Mouse (Mus musculus): Measurements from ENCODE around the gene Cuedc1. TPM values are rescaled to one million over a fixed set of nuclear protein-coding genes. Genes with fewer than 3 reads are reported as not detected.

Gene Cuedc1
- polyA plus RNA-seq (2017; shearing (Covaris generic)) = 1 to 10 TPM; 5.4 to 6.7 TPM

DNA sequence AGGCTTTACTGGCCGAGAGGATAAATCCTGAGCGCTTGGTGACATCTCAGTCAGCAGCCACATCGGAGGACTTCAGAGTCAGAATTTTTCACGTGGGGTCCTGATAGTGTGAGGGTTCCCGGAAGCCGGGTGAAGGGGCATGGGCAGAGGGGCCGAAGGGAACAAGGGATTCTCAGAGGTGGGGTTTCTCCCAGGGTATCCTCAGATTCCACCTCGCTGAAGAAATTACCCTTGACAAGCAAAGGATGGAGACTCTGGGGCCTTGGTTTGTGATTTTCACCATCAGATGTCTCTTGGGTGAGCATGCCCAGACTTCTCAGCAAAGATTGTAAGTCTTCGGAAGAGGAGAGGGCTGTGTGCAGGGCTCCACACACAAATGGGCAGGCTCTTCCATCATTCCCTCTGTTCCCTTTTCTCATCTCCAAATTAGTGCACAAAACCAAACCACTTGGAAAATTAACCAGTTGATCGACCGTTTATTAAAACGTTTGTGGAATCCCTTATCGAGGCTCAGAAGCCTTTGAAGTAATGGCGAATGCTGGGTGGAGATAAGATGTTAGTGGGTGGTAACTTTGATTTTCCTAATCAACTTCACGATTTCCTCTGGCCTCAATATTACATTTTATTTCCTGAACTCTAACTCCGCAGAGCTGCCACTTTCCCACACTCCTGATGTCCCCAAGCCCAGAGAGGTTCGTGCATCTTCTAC, at the start of gene Cuedc1:
Cuedc1 (plus strand) TSS at position 38 of the 709 bp plus-strand sequence.

DNA sequence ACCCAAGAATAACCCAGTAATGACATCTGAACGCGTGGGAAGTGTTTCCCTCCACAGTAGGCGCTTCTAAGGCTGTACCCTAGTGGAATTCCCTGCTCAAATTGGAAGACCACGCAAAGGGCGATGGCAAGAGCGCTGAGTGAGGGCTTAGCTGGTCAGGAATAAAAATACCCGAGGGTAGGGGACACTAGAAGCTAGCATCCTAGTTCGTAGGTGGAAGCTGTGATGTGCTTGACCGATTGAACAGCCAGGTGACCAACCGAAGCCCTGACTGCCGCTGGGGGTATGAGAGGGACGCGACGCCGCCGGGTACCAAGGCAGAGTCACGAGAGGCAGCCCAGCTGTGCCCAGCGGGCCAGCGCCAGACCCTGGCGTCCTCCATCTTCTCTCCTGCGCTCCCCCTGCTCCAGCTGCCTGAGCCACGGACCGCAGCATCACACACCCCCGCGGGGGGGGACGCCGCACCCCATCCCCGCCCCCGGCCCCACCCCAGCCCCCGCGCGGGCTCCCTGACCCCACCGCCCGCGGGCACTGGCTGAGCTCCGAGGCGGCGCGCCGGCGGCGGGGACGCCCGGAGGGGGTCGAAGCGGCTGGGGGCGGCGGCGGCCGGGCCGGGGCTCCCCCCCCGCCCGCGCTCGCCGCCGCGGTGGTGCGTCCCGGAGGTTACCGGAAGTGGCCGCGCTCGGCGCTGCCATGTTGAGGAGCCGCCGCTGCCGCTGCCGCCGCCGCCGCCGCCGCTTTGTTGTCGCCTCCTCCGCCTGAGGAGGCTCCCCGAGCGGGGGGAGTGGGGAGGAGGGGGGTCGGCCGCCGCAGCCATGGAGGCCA, 30.1 kb upstream of the Cuedc1 start, which contains the start of gene Vezf1:
Vezf1 (plus strand) TSS at position 694 of the 825 bp plus-strand sequence.

DNA sequence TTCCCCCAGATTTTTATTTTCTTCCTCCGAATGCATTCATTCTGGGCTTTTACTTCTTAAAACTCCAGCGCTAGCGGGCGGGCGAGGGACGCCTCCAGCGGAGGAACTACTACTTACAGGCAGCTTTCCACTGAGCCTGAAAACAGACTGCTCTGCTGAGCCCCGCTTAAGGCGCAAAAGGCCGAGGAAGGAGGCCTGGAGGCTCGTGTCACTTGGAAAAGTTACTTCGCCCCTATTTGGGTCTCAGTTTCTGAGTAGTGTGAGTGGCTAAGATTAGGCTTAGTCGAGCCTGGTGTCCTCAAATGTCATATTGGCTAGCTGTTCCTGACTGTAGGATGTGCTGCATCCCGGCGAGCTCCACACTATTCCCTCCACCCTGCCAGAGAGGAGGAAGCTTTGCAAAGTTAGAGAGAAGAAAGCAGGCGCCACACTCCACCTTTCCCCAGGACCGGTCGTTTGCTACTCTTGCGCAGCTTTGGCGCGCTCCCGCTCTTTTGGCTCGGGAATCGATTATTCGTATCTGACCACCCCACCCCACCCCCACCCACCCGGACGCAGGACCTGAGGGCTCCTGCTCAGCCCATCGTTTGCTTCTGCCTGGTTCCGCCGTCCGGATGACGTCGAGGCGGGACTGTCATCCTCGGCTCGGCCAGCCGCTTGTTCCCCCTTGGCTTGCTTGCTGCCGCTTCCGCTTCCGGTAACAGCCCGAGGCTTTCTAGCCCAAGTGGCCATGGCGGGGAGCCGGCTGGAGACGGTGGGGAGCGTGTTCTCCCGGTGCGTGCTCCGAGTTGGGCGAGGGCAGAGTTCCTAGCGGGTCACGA, 106.1 kb downstream of the Cuedc1 start, which contains the start of gene Mrps23:
Mrps23 (plus strand) TSS at position 677 of the 821 bp plus-strand sequence.

Other genes with a start within 250 kb of the Cuedc1 start
- gene Mks1, start 244.8 kb upstream of the Cuedc1 start, polyA plus RNA-seq (2017; shearing (Covaris generic)) = 10 to 100 TPM in 1 of 2 experiments, 1 to 10 TPM in 1; 6.7 to 10.7 TPM
- under 1 TPM in 1 of 2 experiments, not detected in 1; 0.87 TPM for gene Epx, start 222.5 kb upstream of the Cuedc1 start, polyA plus RNA-seq (2017; shearing (Covaris generic))
- under 1 TPM in 1 of 2 experiments, not detected in 1; 0.04 TPM for gene Olfr462, start 205.8 kb upstream of the Cuedc1 start, polyA plus RNA-seq (2017; shearing (Covaris generic))
- gene Olfr463, start 200.7 kb upstream of the Cuedc1 start, polyA plus RNA-seq (2017; shearing (Covaris generic)) = under 1 TPM in 1 of 2 experiments, not detected in 1; 0.34 TPM
- gene Olfr464, start 177.1 kb upstream of the Cuedc1 start, polyA plus RNA-seq (2017; shearing (Covaris generic)) = not detected
- 10 to 100 TPM; 15.7 to 18.4 TPM for gene Dynll2, start 110.5 kb upstream of the Cuedc1 start, polyA plus RNA-seq (2017; shearing (Covaris generic))
- gene Srsf1, start 50.7 kb upstream of the Cuedc1 start, polyA plus RNA-seq (2017; shearing (Covaris generic)) = 100 to 1,000 TPM; 245 to 271 TPM
- gene Vezf1, start 29.8 kb upstream of the Cuedc1 start, polyA plus RNA-seq (2017; shearing (Covaris generic)) = 10 to 100 TPM; 37.1 to 40.2 TPM
- 100 to 1,000 TPM in 1 of 2 experiments, 10 to 100 TPM in 1; 91.9 to 101 TPM for gene Mrps23, start 106.3 kb downstream of the Cuedc1 start, polyA plus RNA-seq (2017; shearing (Covaris generic))
- gene Ccdc182, start 196.0 kb downstream of the Cuedc1 start, polyA plus RNA-seq (2017; shearing (Covaris generic)) = not detected